Mouse (Mus musculus): ENCODE measurements at regions not wholly inside any gene's neighbourhood (a gene's known extent, or its start where the extent isn't known, plus 50 kb on each side); places are given as distances from the start of the nearest gene placed in this dataset.

GRCm38 (mm10) chr3:37916786-37917479 is 192.6 kb upstream of the Gm5148 start:
- DNase-seq (ENCODE audit: low spot score), result no peak

- no peak for DNase-seq (ENCODE audit: low spot score)
Measured at GRCm38 (mm10) chr3:37916281-37916680, 192.0 kb upstream of the Gm5148 start.

- DNase-seq (ENCODE audit: low spot score), result no peak
Measured at GRCm38 (mm10) chr3:37915673-37916072, 191.4 kb upstream of the Gm5148 start.

- DNase-seq (ENCODE audit: low spot score), result no peak
Measured at GRCm38 (mm10) chr3:37914136-37914535, 189.8 kb upstream of the Gm5148 start.

GRCm38 (mm10) chr3:37909821-37910220 is 185.5 kb upstream of the Gm5148 start:
- DNase-seq (ENCODE audit: low spot score), result no peak

GRCm38 (mm10) chr3:37909008-37909407 is 184.7 kb upstream of the Gm5148 start:
- no peak for DNase-seq (ENCODE audit: low spot score)

GRCm38 (mm10) chr3:37908456-37908855 is 184.2 kb upstream of the Gm5148 start:
- DNase-seq (ENCODE audit: low spot score), result no peak

GRCm38 (mm10) chr3:37907432-37908088 is 183.3 kb upstream of the Gm5148 start:
- DNase-seq (ENCODE audit: low spot score), result no peak

- DNase-seq (ENCODE audit: low spot score), result no peak
Measured at GRCm38 (mm10) chr3:37906806-37907251, 182.5 kb upstream of the Gm5148 start.

- no peak for DNase-seq (ENCODE audit: low spot score)
Measured at GRCm38 (mm10) chr3:37904188-37904587, 179.9 kb upstream of the Gm5148 start.

- no peak for DNase-seq (ENCODE audit: low spot score)
Measured at GRCm38 (mm10) chr3:37903482-37903881, 179.2 kb upstream of the Gm5148 start.

- no peak for DNase-seq (ENCODE audit: low spot score)
Measured at GRCm38 (mm10) chr3:37903021-37903420, 178.7 kb upstream of the Gm5148 start.

GRCm38 (mm10) chr3:37897392-37897791 is 173.1 kb upstream of the Gm5148 start:
- no peak for DNase-seq (ENCODE audit: low spot score)

- DNase-seq (ENCODE audit: low spot score), result no peak
Measured at GRCm38 (mm10) chr3:37896821-37897311, 172.6 kb upstream of the Gm5148 start.

GRCm38 (mm10) chr3:37894599-37894998 is 170.3 kb upstream of the Gm5148 start:
- no peak for DNase-seq (ENCODE audit: low spot score)

- no peak for DNase-seq (ENCODE audit: low spot score)
Measured at GRCm38 (mm10) chr3:37890202-37890601, 165.9 kb upstream of the Gm5148 start.

GRCm38 (mm10) chr3:37888455-37888854 is 164.2 kb upstream of the Gm5148 start:
- no peak for DNase-seq (ENCODE audit: low spot score)

- no peak for DNase-seq (ENCODE audit: low spot score)
Measured at GRCm38 (mm10) chr3:37887711-37888110, 163.4 kb upstream of the Gm5148 start.

- no peak for DNase-seq (ENCODE audit: low spot score)
Measured at GRCm38 (mm10) chr3:37886705-37887454, 162.6 kb upstream of the Gm5148 start.

GRCm38 (mm10) chr3:37885776-37886175 is 161.5 kb upstream of the Gm5148 start:
- DNase-seq (ENCODE audit: low spot score), result no peak

GRCm38 (mm10) chr3:37882417-37882816 is 158.1 kb upstream of the Gm5148 start:
- no peak for DNase-seq (ENCODE audit: low spot score)

- DNase-seq (ENCODE audit: low spot score), result no peak
Measured at GRCm38 (mm10) chr3:37881016-37881415, 156.7 kb upstream of the Gm5148 start.

- no peak for DNase-seq (ENCODE audit: low spot score)
Measured at GRCm38 (mm10) chr3:37879056-37879455, 154.8 kb upstream of the Gm5148 start.

All from c-Kit-positive CD71-positive TER-119-positive erythroid progenitor cells, embryonic 14.5 days (primary cell).